Mouse (Mus musculus) heart, postnatal 0 days (tissue): ENCODE results near the gene Kcnd2. TPM values are rescaled to one million over a fixed set of nuclear protein-coding genes. Genes with fewer than 3 reads are reported as not detected.

Source experiments
- ATAC-seq: fragments of 200-750 bp; cut with Nextera tagmentation; 2 replicates; pipeline ENCODE4 v1.8.0; 2017; ENCODE audit warnings: low read depth, moderate number of reproducible peaks, moderate library complexity; ENCODE audit not compliant: insufficient read depth
- DNase-seq: peaks from one replicate; pipeline ENCODE4 v3.0.0-alpha.2; 2016; ENCODE audit warnings: low spot score
- H3K27ac ChIP-seq: fragments of 300-500 bp; sonication (generic); 2 replicates; pipeline ENCODE4 v1.5.1; 2014; ENCODE audit warnings: low read depth, mild to moderate bottlenecking
- H3K27me3 ChIP-seq: fragments of 300-500 bp; sonication (generic); 2 replicates; pipeline ENCODE4 v1.6.1; 2014; ENCODE audit warnings: low read length, mixed read lengths; ENCODE audit not compliant: control insufficient read depth, insufficient read depth
- H3K36me3 ChIP-seq: fragments of 300-500 bp; sonication (generic); replicated peaks from 2 replicates; pipeline ENCODE4 v1.6.1; 2014; ENCODE audit warnings: low read length, mixed read lengths; ENCODE audit not compliant: control insufficient read depth, insufficient read depth
- H3K4me1 ChIP-seq: fragments of 300-500 bp; sonication (generic); 2 replicates; pipeline ENCODE4 v1.6.1; 2014; ENCODE audit warnings: antibody characterized with exemption; ENCODE audit not compliant: control insufficient read depth, insufficient read depth
- H3K4me2 ChIP-seq: fragments of 300-500 bp; sonication (generic); 2 replicates; pipeline ENCODE4 v1.6.1; 2014; ENCODE audit warnings: low read depth, mild to moderate bottlenecking, low read length, moderate library complexity
- H3K4me3 ChIP-seq: fragments of 300-500 bp; sonication (generic); 2 replicates; pipeline ENCODE4 v1.5.1; 2014; ENCODE audit warnings: low read depth, low read length
- H3K9ac ChIP-seq: fragments of 300-500 bp; sonication (generic); replicated peaks from 2 replicates; pipeline ENCODE4 v1.6.1; 2014; ENCODE audit warnings: low read depth, low read length, mixed read lengths
- H3K9me3 ChIP-seq: fragments of 300-500 bp; sonication (generic); replicated peaks from 2 replicates; pipeline ENCODE4 v1.6.1; 2016; ENCODE audit warnings: low read length; ENCODE audit not compliant: control insufficient read depth
- CTCF ChIP-seq: IDR thresholded peaks from 2 replicates; pipeline ENCODE4 v1.5.1; 2016; ENCODE audit warnings: antibody characterized with exemption, control low read depth, low read depth
- EP300 ChIP-seq: IDR thresholded peaks from 2 replicates; pipeline ENCODE4 v1.6.1; 2016; ENCODE audit warnings: antibody characterized with exemption, low read depth
- WGBS: fragments of 180-500 bp; shearing (Covaris S2); extraction: QIAGEN DNeasy Blood & Tissue Kit; methylation state at CpG from one replicate; pipeline ENCODE4 v1.1.7; 2014; 5-methylcytosine and 5-hydroxymethylcytosine counted together
- polyA plus RNA-seq: library from polyadenylated mRNA; unstranded; fragments of >200 nt; fragmentation: Nextera tagmentation; extraction: Ambion mirVana; gene quantifications from 2 replicates; pipeline ENCODE4 v1.2.1, GENCODE M21; 2015
- total RNA-seq: library from RNA; depleted of rRNA; stranded (reverse); fragments of >200 nt; gene quantifications from 2 replicates; pipeline ENCODE4 v1.2.3, GENCODE M21; 2014; ENCODE audit warnings: low replicate concordance

Kcnd2 gene
- total and polyA plus RNA-seq, 2 experiments from 2014 or later = 1.6 to 2.4 TPM

- no peak for TF ChIP-seq CTCF
- no peak for TF ChIP-seq EP300
- H3K27me3 ChIP-seq = no peaks in the 10 kb centered on the region
- H3K9me3 ChIP-seq = no peaks in the 10 kb centered on the region
- H3K9ac ChIP-seq = no peak overlapping the region
- no peak for DNase-seq
- no peak for ATAC-seq
- H3K4me1 ChIP-seq = no peaks in the 10 kb centered on the region
- H3K36me3 ChIP-seq = no peaks in the 10 kb centered on the region
- 62% methylated on average over 1 of the region's 1 CpGs for WGBS
- no peak overlapping the region for H3K4me3 ChIP-seq
- H3K27ac ChIP-seq = no peak overlapping the region
- no peak overlapping the region for H3K4me2 ChIP-seq
These were observed 532.2 kb downstream of the Kcnd2 start for GRCm38 (mm10) chr6:21747536-21747935.

GRCm38 (mm10) chr6:21767787-21768221 lies 552.5 kb downstream of the Kcnd2 start:
- no peak overlapping the region for H3K9ac ChIP-seq
- no peaks in the 10 kb centered on the region for H3K27me3 ChIP-seq
- 76% methylated on average over 12 of the region's 12 CpGs for WGBS
- no peak overlapping the region for H3K27ac ChIP-seq
- H3K9me3 ChIP-seq = no peaks in the 10 kb centered on the region
- TF ChIP-seq CTCF (no peak), EP300 (no peak)
- peaks cover 15% of the 10 kb centered on the region for H3K36me3 ChIP-seq
- ATAC-seq (no peak), DNase-seq (no peak)
- H3K4me2 ChIP-seq = no peak overlapping the region
- no peaks in the 10 kb centered on the region for H3K4me1 ChIP-seq
- no peak overlapping the region for H3K4me3 ChIP-seq

GRCm38 (mm10) chr6:21768745-21769446 lies 553.6 kb downstream of the Kcnd2 start:
- peaks cover 15% of the 10 kb centered on the region for H3K36me3 ChIP-seq
- no peaks in the 10 kb centered on the region for H3K4me1 ChIP-seq
- H3K27me3 ChIP-seq = no peaks in the 10 kb centered on the region
- TF ChIP-seq EP300 (no peak), CTCF (no peak)
- WGBS = 66% methylated on average over 9 of the region's 9 CpGs
- no peak overlapping the region for H3K9ac ChIP-seq
- H3K4me3 ChIP-seq = no peak overlapping the region
- no peak overlapping the region for H3K27ac ChIP-seq
- no peak overlapping the region for H3K4me2 ChIP-seq
- ATAC-seq (peak; percentile 20; the same call in 1 of the 2 replicates), DNase-seq (peak; percentile 24)
- H3K9me3 ChIP-seq = no peaks in the 10 kb centered on the region

GRCm38 (mm10) chr6:21769447-21769809 lies 554.1 kb downstream of the Kcnd2 start:
- ATAC-seq (no peak), DNase-seq (no peak)
- Histone ChIP-seq H3K27me3 (no peaks in the 10 kb centered on the region), H3K36me3 (peaks cover 15% of the 10 kb centered on the region), H3K4me2 (no peak overlapping the region), H3K9me3 (no peaks in the 10 kb centered on the region), H3K4me3 (no peak overlapping the region), H3K4me1 (no peaks in the 10 kb centered on the region), H3K27ac (no peak overlapping the region), H3K9ac (no peak overlapping the region)
- 94% methylated on average over 1 of the region's 1 CpGs for WGBS
- no peak for TF ChIP-seq EP300
- TF ChIP-seq CTCF = no peak

- no peaks in the 10 kb centered on the region for H3K9me3 ChIP-seq
- peaks cover 15% of the 10 kb centered on the region for H3K36me3 ChIP-seq
These were observed 559.1 kb downstream of the Kcnd2 start for GRCm38 (mm10) chr6:21774213-21774916.

More at GRCm38 (mm10) chr6:21774213-21774916, 559.1 kb downstream of the Kcnd2 start:
- DNase-seq (no peak), ATAC-seq (no peak)
- H3K4me3 ChIP-seq = no peak overlapping the region
- H3K27ac ChIP-seq = no peak overlapping the region
- TF ChIP-seq CTCF (no peak), EP300 (no peak)
- 67% methylated on average over 7 of the region's 7 CpGs for WGBS
- no peaks in the 10 kb centered on the region for H3K27me3 ChIP-seq
- no peaks in the 10 kb centered on the region for H3K4me1 ChIP-seq
- H3K4me2 ChIP-seq = no peak overlapping the region
- H3K9ac ChIP-seq = no peak overlapping the region
